Mouse (Mus musculus): ENCODE results near the gene Efcab9. TPM values are rescaled to one million over a fixed set of nuclear protein-coding genes. Genes with fewer than 3 reads are reported as not detected.
"Not testable (repeated sequence)": the region's sequence is repeated elsewhere in the genome, so short reads cannot be mapped to it uniquely, and the experiment has no call there.

Gene Efcab9
- polyA plus RNA-seq, 1 experiment from 2014 or later: 0.46 TPM

- no peak for ATAC-seq (ENCODE audit: low read depth)
- Histone ChIP-seq H3K9me3 (replicated peaks) (no peaks in the 10 kb centered on the region), H3K4me1 (replicated peaks) (peaks cover 12% of the 10 kb centered on the region), H3K27ac (no peak overlapping the region), H3K4me2 (no peak overlapping the region), H3K36me3 (peaks cover 2% of the 10 kb centered on the region; the same call in 1 of the 2 replicates), H3K27me3 (no peaks in the 10 kb centered on the region), H3K4me3 (replicated peaks) (no peak overlapping the region), H3K9ac (no peak overlapping the region)
- WGBS (ENCODE audit: insufficient replicate concordance): 87% methylated on average over 4 of the region's 4 CpGs
- DNase-seq: no peak
These were observed 13.1 kb downstream of the Efcab9 start for GRCm38 (mm10) chr11:32518770-32519169.

- Histone ChIP-seq H3K27me3 (no peaks in the 10 kb centered on the region), H3K4me1 (replicated peaks) (peaks cover 12% of the 10 kb centered on the region), H3K36me3 (peaks cover 2% of the 10 kb centered on the region; the same call in 1 of the 2 replicates), H3K4me2 (no peak overlapping the region), H3K9me3 (replicated peaks) (no peaks in the 10 kb centered on the region), H3K4me3 (replicated peaks) (no peak overlapping the region), H3K9ac (no peak overlapping the region), H3K27ac (no peak overlapping the region)
- WGBS (ENCODE audit: insufficient replicate concordance): 76% methylated on average over 8 of the region's 8 CpGs
- DNase-seq (no peak), ATAC-seq (ENCODE audit: low read depth) (no peak)
These were observed 14.8 kb downstream of the Efcab9 start for GRCm38 (mm10) chr11:32516916-32517712.

- DNase-seq (no peak), ATAC-seq (ENCODE audit: low read depth) (no peak)
- Histone ChIP-seq H3K27me3 (no peaks in the 10 kb centered on the region), H3K27ac (no peak overlapping the region), H3K9ac (no peak overlapping the region), H3K4me3 (replicated peaks) (no peak overlapping the region), H3K36me3 (peaks cover 2% of the 10 kb centered on the region; the same call in 1 of the 2 replicates), H3K9me3 (replicated peaks) (no peaks in the 10 kb centered on the region), H3K4me2 (no peak overlapping the region), H3K4me1 (replicated peaks) (peaks cover 17% of the 10 kb centered on the region)
- 84% methylated on average over 12 of the region's 12 CpGs for WGBS (ENCODE audit: insufficient replicate concordance)
These were observed 15.8 kb downstream of the Efcab9 start for GRCm38 (mm10) chr11:32516091-32516490.

- not testable (repeated sequence) for H3K9me3 ChIP-seq (replicated peaks); ATAC-seq (ENCODE audit: low read depth); H3K36me3 ChIP-seq; H3K9ac ChIP-seq; H3K4me3 ChIP-seq (replicated peaks); DNase-seq; H3K27me3 ChIP-seq; H3K4me2 ChIP-seq; H3K27ac ChIP-seq
- peaks cover 17% of the 10 kb centered on the region for H3K4me1 ChIP-seq (replicated peaks)
- WGBS (ENCODE audit: insufficient replicate concordance): 82% methylated on average over 4 of the region's 5 CpGs
These were observed 17.0 kb downstream of the Efcab9 start for GRCm38 (mm10) chr11:32514853-32515252.

- no peak overlapping the region for H3K4me2 ChIP-seq
- DNase-seq (no peak), ATAC-seq (ENCODE audit: low read depth) (no peak)
- H3K9me3 ChIP-seq (replicated peaks): no peaks in the 10 kb centered on the region
- H3K27ac ChIP-seq: no peak overlapping the region
- H3K4me1 ChIP-seq (replicated peaks): peaks cover 5% of the 10 kb centered on the region; the same call in 1 of the 2 replicates
- 33% methylated on average over 1 of the region's 1 CpGs for WGBS (ENCODE audit: insufficient replicate concordance)
- H3K9ac ChIP-seq: no peak overlapping the region
- no peaks in the 10 kb centered on the region for H3K36me3 ChIP-seq
- no peak overlapping the region for H3K4me3 ChIP-seq (replicated peaks)
- H3K27me3 ChIP-seq: no peaks in the 10 kb centered on the region
These were observed 21.0 kb downstream of the Efcab9 start for GRCm38 (mm10) chr11:32510930-32511329.

GRCm38 (mm10) chr11:32505091-32505739, 26.7 kb downstream of the Efcab9 start:
- Histone ChIP-seq H3K9ac (no peak overlapping the region; the same call in 1 of the 2 replicates), H3K4me1 (replicated peaks) (0 out of 2 replicates have a peak, but pooled peaks cover 6% of the 10 kb centered on the region), H3K4me2 (no peak overlapping the region), H3K4me3 (replicated peaks) (no peak overlapping the region), H3K27me3 (no peaks in the 10 kb centered on the region), H3K27ac (no peak overlapping the region), H3K36me3 (no peaks in the 10 kb centered on the region), H3K9me3 (replicated peaks) (no peaks in the 10 kb centered on the region)
- 62% methylated on average over 7 of the region's 7 CpGs for WGBS (ENCODE audit: insufficient replicate concordance)
- no peak for DNase-seq
- ATAC-seq (ENCODE audit: low read depth): no peak

- ATAC-seq (ENCODE audit: low read depth): no peak
These were observed 28.2 kb downstream of the Efcab9 start for GRCm38 (mm10) chr11:32503711-32504110.

GRCm38 (mm10) chr11:32499931-32500330, 31.9 kb downstream of the Efcab9 start:
- Histone ChIP-seq H3K4me1 (replicated peaks) (0 out of 2 replicates have a peak, but pooled peaks cover under 1% of the 10 kb centered on the region), H3K4me3 (replicated peaks) (no peak overlapping the region), H3K9ac (no peak overlapping the region), H3K9me3 (replicated peaks) (no peaks in the 10 kb centered on the region), H3K4me2 (no peak overlapping the region), H3K27ac (no peak overlapping the region), H3K27me3 (no peaks in the 10 kb centered on the region), H3K36me3 (no peaks in the 10 kb centered on the region)
- WGBS (ENCODE audit: insufficient replicate concordance): 81% methylated on average over 4 of the region's 4 CpGs
- no peak for ATAC-seq (ENCODE audit: low read depth)
- DNase-seq: no peak

More at GRCm38 (mm10) chr11:32503711-32504110, 28.2 kb downstream of the Efcab9 start:
- no peak overlapping the region for H3K4me2 ChIP-seq
- H3K9me3 ChIP-seq (replicated peaks): no peaks in the 10 kb centered on the region
- no peak overlapping the region for H3K4me3 ChIP-seq (replicated peaks)
- H3K36me3 ChIP-seq: no peaks in the 10 kb centered on the region
- H3K9ac ChIP-seq: no peak overlapping the region
- no peaks in the 10 kb centered on the region for H3K27me3 ChIP-seq
- 0 out of 2 replicates have a peak, but pooled peaks cover 6% of the 10 kb centered on the region for H3K4me1 ChIP-seq (replicated peaks)
- H3K27ac ChIP-seq: no peak overlapping the region
- WGBS (ENCODE audit: insufficient replicate concordance): 84% methylated on average over 2 of the region's 2 CpGs
- DNase-seq: no peak

GRCm38 (mm10) chr11:32498757-32499535, 32.9 kb downstream of the Efcab9 start:
- no peak overlapping the region for H3K27ac ChIP-seq
- H3K9ac ChIP-seq: no peak overlapping the region
- 82% methylated on average over 7 of the region's 7 CpGs for WGBS (ENCODE audit: insufficient replicate concordance)
- no peak overlapping the region for H3K4me2 ChIP-seq
- DNase-seq (no peak), ATAC-seq (ENCODE audit: low read depth) (no peak)
- no peak overlapping the region for H3K4me3 ChIP-seq (replicated peaks)
- no peaks in the 10 kb centered on the region for H3K36me3 ChIP-seq
- no peaks in the 10 kb centered on the region for H3K9me3 ChIP-seq (replicated peaks)
- H3K27me3 ChIP-seq: no peaks in the 10 kb centered on the region
- no peaks in the 10 kb centered on the region for H3K4me1 ChIP-seq (replicated peaks)

- Histone ChIP-seq H3K36me3 (no peaks in the 10 kb centered on the region), H3K9me3 (replicated peaks) (no peaks in the 10 kb centered on the region), H3K9ac (no peak overlapping the region), H3K4me2 (no peak overlapping the region), H3K4me1 (replicated peaks) (no peaks in the 10 kb centered on the region), H3K4me3 (replicated peaks) (no peak overlapping the region), H3K27me3 (no peaks in the 10 kb centered on the region), H3K27ac (no peak overlapping the region)
- 55% methylated on average over 2 of the region's 2 CpGs for WGBS (ENCODE audit: insufficient replicate concordance)
- DNase-seq (no peak), ATAC-seq (ENCODE audit: low read depth) (no peak)
These were observed 36.6 kb downstream of the Efcab9 start for GRCm38 (mm10) chr11:32495283-32495682.

GRCm38 (mm10) chr11:32493312-32493711, 38.6 kb downstream of the Efcab9 start:
- H3K27ac ChIP-seq: no peak overlapping the region
- no peak overlapping the region for H3K4me3 ChIP-seq (replicated peaks)
- no peaks in the 10 kb centered on the region for H3K27me3 ChIP-seq
- H3K9me3 ChIP-seq (replicated peaks): no peaks in the 10 kb centered on the region
- no peak overlapping the region for H3K4me2 ChIP-seq
- ATAC-seq (ENCODE audit: low read depth): no peak
- no peak overlapping the region for H3K9ac ChIP-seq
- H3K36me3 ChIP-seq: no peaks in the 10 kb centered on the region
- no peak for DNase-seq
- peaks cover 12% of the 10 kb centered on the region; the same call in 1 of the 2 replicates for H3K4me1 ChIP-seq (replicated peaks)

All from liver, embryonic 13.5 days (tissue).